27 mouse cellular contexts compared by ENCODE assay signal in genomic region chr2:3251309-3251708, GRCm38 (mm10).
"Had no signal": no experiment of that assay in that cellular context is flagged by ENCODE, and none has a peak within 500 bp of the region (broad histone marks: within the 10 kb centered on the region; RNA-seq: fewer than 3 reads in every experiment).

No protein-coding gene starts in this region.

- H3K27ac ChIP-seq: embryonic facial prominence, embryonic 10.5 days; embryonic facial prominence, embryonic 12.5 days; embryonic facial prominence, embryonic 13.5 days; embryonic facial prominence, embryonic 15.5 days; forebrain, embryonic 10.5 days; forebrain, embryonic 12.5 days; forebrain, embryonic 13.5 days; forebrain, embryonic 15.5 days; gastrocnemius, adult 2 months; heart, adult 2 months had no signal

- ATAC-seq: forebrain, embryonic 13.5 days; forebrain, embryonic 14.5 days; forebrain, embryonic 15.5 days; forebrain, embryonic 16.5 days; forebrain, postnatal 0 days had no signal

- DNase-seq: cerebellum, adult 2 months; cerebellum, adult 8-10 months; cerebellum, adult 9-10 months; cerebellum, adult 9-11 months; cerebellum, postnatal 10 days; cerebellum, postnatal 14 days; cerebellum, postnatal 25 days; cerebellum, postnatal 36 days; embryo, embryonic 11 days; forebrain, postnatal 0 days; gastrocnemius, adult 2 months; gastrocnemius, postnatal 10 days; gastrocnemius, postnatal 14 days; gastrocnemius, postnatal 25 days; gastrocnemius, postnatal 36 days; heart, adult 2 months had no signal

- H3K9me3 ChIP-seq: embryonic facial prominence, embryonic 10.5 days; embryonic facial prominence, embryonic 12.5 days; embryonic facial prominence, embryonic 13.5 days; embryonic facial prominence, embryonic 15.5 days; forebrain, embryonic 10.5 days; forebrain, embryonic 12.5 days; forebrain, embryonic 13.5 days; forebrain, embryonic 15.5 days had no signal

- H3K36me3 ChIP-seq: embryonic facial prominence, embryonic 10.5 days; embryonic facial prominence, embryonic 12.5 days; embryonic facial prominence, embryonic 13.5 days; embryonic facial prominence, embryonic 15.5 days; forebrain, embryonic 10.5 days; forebrain, embryonic 12.5 days; forebrain, embryonic 15.5 days had no signal

- H3K4me2 ChIP-seq: embryonic facial prominence, embryonic 12.5 days; embryonic facial prominence, embryonic 13.5 days; embryonic facial prominence, embryonic 15.5 days; forebrain, embryonic 12.5 days; forebrain, embryonic 13.5 days; forebrain, embryonic 15.5 days had no signal

- H3K27me3 ChIP-seq: embryonic facial prominence, embryonic 12.5 days; embryonic facial prominence, embryonic 13.5 days; embryonic facial prominence, embryonic 15.5 days; forebrain, embryonic 12.5 days; forebrain, embryonic 13.5 days; forebrain, embryonic 15.5 days had no signal

- H3K4me3 ChIP-seq: embryonic facial prominence, embryonic 10.5 days; embryonic facial prominence, embryonic 12.5 days; embryonic facial prominence, embryonic 13.5 days; embryonic facial prominence, embryonic 15.5 days; erythroblast, embryonic 14.5 days; forebrain, embryonic 10.5 days; forebrain, embryonic 12.5 days; forebrain, embryonic 13.5 days; forebrain, embryonic 15.5 days; gastrocnemius, adult 2 months; heart, adult 2 months had no signal

- H3K4me1 ChIP-seq: embryonic facial prominence, embryonic 10.5 days; embryonic facial prominence, embryonic 12.5 days; embryonic facial prominence, embryonic 13.5 days; embryonic facial prominence, embryonic 15.5 days; forebrain, embryonic 10.5 days; forebrain, embryonic 12.5 days; forebrain, embryonic 13.5 days; forebrain, embryonic 15.5 days had no signal

- H3K9ac ChIP-seq: embryonic facial prominence, embryonic 12.5 days; embryonic facial prominence, embryonic 13.5 days; embryonic facial prominence, embryonic 15.5 days; forebrain, embryonic 12.5 days; forebrain, embryonic 13.5 days; forebrain, embryonic 15.5 days; forebrain, postnatal 0 days had no signal
